Mouse (Mus musculus) brown adipose tissue, adult 24 weeks (tissue): ENCODE measurements at regions not wholly inside any gene's neighbourhood (a gene's known extent, or its start where the extent isn't known, plus 50 kb on each side); places are given as distances from the start of the nearest gene placed in this dataset.
"Not testable (repeated sequence)": the region's sequence is repeated elsewhere in the genome, so short reads cannot be mapped to it uniquely, and the experiment has no call there.

Experiments
- H3K27ac ChIP-seq: fragments of 200-500 bp; replicated peaks from 2 replicates; pipeline ENCODE4 v1.5.1; 2012; ENCODE audit warnings: low read depth, mild to moderate bottlenecking, low read length
- H3K4me1 ChIP-seq: fragments of 200-500 bp; 2 replicates; pipeline ENCODE4 v1.6.1; 2012; ENCODE audit warnings: low read length, mixed read lengths; ENCODE audit not compliant: control insufficient read depth, insufficient read depth, insufficient read length
- H3K4me3 ChIP-seq: fragments of 200-500 bp; 2 replicates; pipeline ENCODE4 v1.5.1; 2012; ENCODE audit warnings: low read depth, mild to moderate bottlenecking, low read length, moderate library complexity; ENCODE audit not compliant: insufficient read depth

DNA sequence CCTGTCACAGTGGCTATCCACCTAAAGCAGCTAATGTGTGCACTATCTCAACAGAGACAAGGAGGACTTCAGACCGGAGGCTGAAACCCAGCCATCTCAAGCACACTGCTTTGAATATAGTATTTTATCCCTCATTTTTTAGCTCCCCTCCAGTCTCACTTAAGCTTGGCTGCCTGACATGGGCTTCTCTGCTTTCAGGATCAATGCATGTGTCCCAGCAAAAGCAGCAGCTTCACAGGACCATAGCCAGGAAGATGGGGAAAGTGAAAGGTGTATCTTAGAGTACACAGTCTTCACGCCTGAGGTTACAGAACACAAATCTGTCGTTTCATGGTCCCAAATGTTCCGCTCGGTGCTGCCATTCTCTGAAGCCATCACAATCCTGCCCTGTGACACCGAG is 176.7 kb upstream of the Klf14 start:
- Histone ChIP-seq H3K4me1 (peaks cover 14% of the 10 kb centered on the region), H3K27ac (no peak overlapping the region), H3K4me3 (no peak overlapping the region)

DNA sequence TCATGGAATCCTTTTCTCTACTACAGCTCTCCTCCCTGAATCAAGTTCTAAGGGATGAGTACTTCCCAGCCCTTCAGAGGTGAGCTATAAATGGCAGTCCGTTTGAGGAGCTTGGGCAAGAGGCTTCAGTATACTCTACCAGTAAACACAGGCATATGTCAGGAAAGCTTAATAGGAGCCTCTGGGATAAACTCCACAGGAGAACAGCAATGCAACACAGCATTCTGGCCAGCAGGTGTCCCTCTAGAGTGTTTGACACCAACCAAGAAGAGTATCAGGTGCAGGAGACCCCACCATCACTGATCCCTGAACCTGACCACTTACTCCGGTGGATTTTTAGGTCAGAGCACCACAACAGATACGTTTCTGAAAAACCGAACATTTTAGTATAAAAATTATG is 178.0 kb upstream of the Klf14 start:
- Histone ChIP-seq H3K27ac (no peak overlapping the region), H3K4me1 (peaks cover 14% of the 10 kb centered on the region), H3K4me3 (no peak overlapping the region)

DNA sequence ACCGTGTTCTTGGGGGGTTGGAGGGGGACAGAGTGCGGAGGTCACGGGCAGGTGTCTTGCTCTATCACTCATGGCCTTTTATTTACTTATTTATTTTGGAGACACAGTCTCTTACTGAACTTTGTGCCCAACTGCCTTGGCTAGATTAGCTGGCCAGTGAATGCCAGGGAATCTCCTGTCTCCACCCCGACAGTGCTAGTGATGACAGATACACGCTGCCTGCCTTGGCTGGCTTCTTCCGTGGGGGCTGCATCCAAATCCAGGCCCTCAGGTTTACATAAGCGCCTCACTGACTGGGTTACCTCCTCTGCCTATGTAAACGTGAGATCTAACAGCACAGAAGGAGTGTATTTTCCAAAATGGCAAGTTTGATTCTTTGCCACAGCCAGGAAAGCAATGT is 178.5 kb upstream of the Klf14 start:
- Histone ChIP-seq H3K27ac (no peak overlapping the region), H3K4me1 (peaks cover 14% of the 10 kb centered on the region)

DNA sequence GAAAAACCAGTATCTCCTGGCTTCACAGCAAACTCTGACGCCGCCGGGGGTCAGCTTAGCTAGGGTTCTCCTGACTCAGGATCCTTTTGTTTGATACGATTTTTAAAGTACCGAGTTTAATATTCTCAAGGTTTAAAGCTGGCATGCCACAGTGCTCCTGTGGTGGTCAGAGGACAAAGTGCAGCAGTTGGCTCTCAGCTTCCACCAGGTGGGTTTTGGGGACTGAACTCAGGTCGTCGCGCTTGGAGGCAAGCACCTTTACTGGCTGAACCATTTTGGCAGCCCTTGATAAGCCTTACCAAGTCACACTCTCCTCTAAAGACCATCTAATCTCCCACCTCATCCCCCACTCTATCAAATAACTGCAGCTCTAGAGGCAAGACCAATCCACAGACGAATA is 181.1 kb upstream of the Klf14 start:
- Histone ChIP-seq H3K4me3 (no peak overlapping the region), H3K4me1 (peaks cover 2% of the 10 kb centered on the region; the same call in 1 of the 2 replicates), H3K27ac (no peak overlapping the region)

More for the DNA sequence above, 178.5 kb upstream of the Klf14 start:
- no peak overlapping the region for H3K4me3 ChIP-seq

DNA sequence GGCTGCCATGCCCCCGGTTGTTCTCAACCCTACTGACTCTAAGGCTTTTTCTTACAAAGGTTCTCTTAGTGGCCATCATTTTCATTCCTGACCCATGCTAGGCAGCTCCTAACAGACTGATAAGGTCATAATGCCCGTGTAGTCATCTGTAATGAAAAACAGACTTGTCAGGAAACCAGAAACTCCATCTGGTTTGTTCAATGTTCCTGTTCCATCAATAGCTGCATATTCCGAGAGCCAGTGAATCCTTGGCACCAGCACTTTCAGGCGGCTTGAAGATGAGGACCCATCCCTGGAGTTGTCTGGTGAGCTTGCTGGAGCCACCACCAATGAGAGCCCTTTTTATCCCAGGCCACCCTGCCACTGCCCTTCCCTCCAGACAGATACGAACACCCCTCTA is 181.7 kb upstream of the Klf14 start:
- no peaks in the 10 kb centered on the region for H3K4me1 ChIP-seq
- H3K27ac ChIP-seq = no peak overlapping the region
- no peak overlapping the region for H3K4me3 ChIP-seq

DNA sequence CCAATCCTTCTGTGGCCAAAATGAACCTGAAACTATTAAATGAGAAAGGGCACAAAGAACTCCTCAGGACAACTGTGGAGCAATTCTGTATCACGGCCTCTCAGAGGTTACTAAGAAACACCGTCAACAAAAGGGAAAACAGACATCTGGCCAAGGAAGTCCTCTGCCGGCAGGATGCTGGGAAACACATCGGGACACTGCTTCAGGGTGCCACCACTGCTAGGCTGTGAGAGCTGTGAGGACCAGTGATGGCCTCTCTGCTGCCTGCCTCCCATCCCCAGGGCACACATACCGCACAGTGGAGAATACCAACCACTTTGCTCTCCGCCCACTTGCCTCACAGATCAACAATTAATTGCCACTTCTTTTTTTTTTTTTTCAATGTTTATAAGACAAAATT is 182.6 kb upstream of the Klf14 start:
- H3K4me1 ChIP-seq = no peaks in the 10 kb centered on the region; the same call in 1 of the 2 replicates
- H3K27ac ChIP-seq = 0 out of 2 replicates have a peak overlapping the region, but pooled peaks have one; percentile 10
- H3K4me3 ChIP-seq = no peak overlapping the region

DNA sequence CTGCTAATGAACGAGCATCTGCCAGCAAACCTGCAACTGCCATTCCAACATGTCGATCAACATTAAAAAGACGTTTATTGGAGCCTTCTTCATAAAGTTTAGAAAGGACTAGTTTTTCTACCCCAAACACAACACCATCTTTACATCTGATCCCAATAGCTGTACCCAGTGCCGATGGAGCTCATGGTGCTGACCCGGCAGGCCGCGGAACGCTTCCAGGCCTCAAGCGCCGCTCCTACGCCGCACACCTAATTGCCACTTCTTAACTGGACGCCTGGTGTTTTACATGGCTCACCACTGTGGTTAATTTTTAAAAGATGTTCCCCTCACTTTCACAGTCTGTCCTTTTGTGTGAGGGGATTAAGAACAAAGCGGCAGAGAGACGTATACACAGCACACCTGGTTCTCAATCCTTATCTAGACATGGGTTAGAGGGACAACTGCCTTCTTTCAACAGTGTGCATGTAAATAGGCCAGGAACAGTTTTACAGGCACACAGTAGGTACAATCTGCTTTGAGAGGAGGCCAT is 183.7 kb upstream of the Klf14 start:
- not testable (repeated sequence) for H3K4me1 ChIP-seq, H3K27ac ChIP-seq, H3K4me3 ChIP-seq

DNA sequence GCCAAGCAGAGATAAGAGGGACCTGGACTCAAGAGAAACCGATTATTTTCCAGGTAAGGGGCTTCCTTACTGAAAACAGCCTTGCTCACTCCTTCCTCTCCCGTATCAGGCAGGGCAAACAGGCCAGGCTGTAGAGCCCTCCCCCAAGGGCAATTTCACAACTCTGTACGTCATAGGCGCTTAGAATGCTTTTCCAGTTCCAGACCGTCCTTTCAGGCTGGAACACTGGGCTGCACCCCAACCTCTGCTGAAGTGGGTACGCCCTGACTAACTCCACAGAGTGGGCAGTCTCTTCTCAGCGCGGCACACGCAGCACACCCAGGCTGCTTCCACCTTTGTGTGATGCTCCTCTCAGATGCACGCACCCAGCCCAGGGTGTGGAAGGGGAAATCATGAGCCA is 186.8 kb upstream of the Klf14 start:
- 0 out of 2 replicates have a peak overlapping the region, but pooled peaks have one; percentile 33 for H3K27ac ChIP-seq
- H3K4me1 ChIP-seq = peaks cover 9% of the 10 kb centered on the region
- H3K4me3 ChIP-seq = no peak overlapping the region

DNA sequence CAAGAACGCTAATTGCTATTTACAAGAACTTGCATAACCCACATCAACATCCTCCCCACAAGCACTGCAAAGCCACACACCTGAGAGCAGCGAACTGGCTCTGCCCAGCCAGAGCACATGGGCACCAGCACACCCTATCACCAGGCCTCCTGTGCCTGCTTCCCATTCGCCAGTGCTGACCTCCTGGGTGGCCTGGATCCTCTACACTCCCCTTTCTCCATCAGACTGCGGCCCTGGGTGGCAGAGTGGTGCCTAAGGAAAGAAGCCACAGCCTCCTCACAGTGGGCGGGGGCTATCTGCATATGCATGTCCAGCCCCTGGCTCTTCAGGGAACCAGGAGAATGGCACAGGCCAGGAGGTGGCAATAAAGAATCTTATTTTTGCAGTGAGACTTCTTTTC is 187.9 kb upstream of the Klf14 start:
- Histone ChIP-seq H3K4me1 (peaks cover 10% of the 10 kb centered on the region), H3K4me3 (no peak overlapping the region), H3K27ac (no peak overlapping the region)

DNA sequence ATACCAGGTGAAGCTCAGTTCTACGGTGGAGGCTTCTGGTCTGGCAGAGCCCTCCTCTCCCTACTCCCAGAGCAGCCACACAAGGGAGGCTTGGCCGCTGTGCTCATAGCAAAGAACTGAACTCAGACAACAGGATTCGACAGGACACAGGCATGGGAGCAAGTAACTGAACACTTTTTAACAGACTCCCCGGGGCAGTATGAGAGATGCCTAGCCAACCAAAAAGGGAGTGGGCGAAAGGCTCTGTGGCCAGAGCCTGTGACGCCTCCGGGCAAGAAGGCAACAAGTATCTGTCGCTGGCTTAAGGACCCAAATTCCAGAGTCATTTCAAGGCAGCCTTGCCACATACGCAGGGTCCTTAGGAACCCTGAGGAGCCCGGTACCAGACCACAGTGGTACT is 188.8 kb upstream of the Klf14 start:
- 0 out of 2 replicates have a peak overlapping the region, but pooled peaks have one; percentile 4 for H3K27ac ChIP-seq
- no peak overlapping the region for H3K4me3 ChIP-seq
- peaks cover 10% of the 10 kb centered on the region for H3K4me1 ChIP-seq

DNA sequence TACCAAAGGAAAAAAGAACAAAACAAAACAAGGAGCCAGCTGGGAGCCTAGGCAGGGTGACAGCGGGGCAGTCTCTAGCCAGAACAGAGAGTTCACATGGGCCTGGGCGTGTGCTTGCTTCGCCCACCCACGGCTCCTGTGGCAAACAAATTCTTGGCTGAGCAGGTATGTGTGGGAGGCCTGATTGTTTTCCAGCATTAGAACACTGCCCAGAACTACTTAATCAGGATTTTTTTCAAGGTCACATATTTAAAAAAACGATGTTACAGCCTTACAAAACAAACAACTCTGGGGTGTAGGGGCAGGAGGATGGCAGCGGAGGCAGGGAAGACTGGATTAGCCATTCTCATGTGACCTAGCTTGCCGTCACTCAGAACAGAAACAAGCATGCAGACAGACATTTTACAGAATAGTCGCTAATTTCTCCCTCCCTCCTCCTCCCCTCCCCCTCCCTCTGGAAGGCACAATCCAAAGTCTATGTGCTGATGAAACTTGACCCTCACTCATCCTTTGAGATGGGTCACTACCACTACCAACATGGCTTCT is 189.5 kb upstream of the Klf14 start:
- peaks cover 10% of the 10 kb centered on the region for H3K4me1 ChIP-seq
- H3K4me3 ChIP-seq = no peak overlapping the region
- H3K27ac ChIP-seq = 0 out of 2 replicates have a peak overlapping the region, but pooled peaks have one; percentile 4

DNA sequence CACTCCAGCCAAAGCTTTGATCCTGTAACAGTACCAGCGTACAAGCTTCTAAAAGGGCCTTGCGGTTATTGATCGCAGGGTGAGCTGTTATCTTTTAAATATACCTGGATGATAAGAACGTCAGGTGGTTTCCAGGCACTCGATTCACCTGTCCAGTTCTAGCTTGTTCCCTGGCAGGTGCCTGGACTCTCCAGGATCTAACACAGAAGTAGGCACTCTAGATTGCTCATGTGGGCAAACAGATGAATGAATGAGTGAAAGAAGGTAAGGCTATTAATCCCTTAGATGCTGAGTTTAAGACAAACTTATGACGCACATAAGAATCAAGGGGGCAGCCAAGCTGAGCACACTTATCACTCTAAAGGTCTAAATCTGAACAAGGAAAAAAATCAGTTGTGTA is 190.3 kb upstream of the Klf14 start:
- H3K27ac ChIP-seq = no peak overlapping the region
- no peak overlapping the region for H3K4me3 ChIP-seq
- H3K4me1 ChIP-seq = peaks cover 10% of the 10 kb centered on the region

DNA sequence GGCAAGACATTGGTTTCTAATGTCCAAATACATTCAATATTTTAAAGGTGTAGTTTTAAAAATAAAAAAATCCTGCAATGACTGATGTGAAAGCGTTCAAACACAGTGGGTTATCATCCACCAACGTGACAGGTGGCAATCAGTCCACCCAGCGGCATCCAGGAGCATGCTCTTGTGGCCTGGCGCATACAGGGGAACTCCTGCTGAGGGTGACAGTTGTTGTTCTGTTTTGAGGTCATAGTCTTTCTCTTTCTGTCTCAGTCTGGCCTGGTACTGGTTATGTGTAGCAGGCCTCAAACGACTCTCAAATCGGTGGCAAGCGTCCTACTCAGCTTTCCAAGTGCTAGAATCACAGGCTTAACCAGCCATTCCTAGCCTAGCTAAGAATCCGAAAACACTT is 191.5 kb upstream of the Klf14 start:
- no peak overlapping the region for H3K27ac ChIP-seq
- no peak overlapping the region for H3K4me3 ChIP-seq

DNA sequence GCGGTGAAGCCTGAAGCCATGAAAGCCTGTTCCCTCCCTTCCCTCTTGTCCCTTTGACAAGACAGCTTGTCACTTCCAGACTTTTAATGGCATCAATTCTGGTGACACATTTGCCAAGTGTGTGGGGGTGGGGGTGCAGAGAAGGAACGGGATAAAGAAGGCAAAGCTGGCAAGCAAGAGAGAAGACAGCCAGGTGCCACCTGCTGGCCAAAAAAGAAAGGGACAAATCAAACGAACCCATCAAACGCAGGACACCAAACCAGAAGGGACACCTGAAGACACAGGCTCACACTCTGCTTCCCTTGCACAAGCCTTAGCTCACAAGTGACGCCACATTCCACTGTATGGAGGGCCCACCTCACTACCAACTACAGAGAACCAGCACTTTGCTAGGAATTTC is 197.0 kb upstream of the Klf14 start:
- Histone ChIP-seq H3K27ac (no peak overlapping the region), H3K4me3 (no peak overlapping the region), H3K4me1 (peaks cover 18% of the 10 kb centered on the region)

More for the DNA sequence above, 191.5 kb upstream of the Klf14 start:
- peaks cover 10% of the 10 kb centered on the region for H3K4me1 ChIP-seq

DNA sequence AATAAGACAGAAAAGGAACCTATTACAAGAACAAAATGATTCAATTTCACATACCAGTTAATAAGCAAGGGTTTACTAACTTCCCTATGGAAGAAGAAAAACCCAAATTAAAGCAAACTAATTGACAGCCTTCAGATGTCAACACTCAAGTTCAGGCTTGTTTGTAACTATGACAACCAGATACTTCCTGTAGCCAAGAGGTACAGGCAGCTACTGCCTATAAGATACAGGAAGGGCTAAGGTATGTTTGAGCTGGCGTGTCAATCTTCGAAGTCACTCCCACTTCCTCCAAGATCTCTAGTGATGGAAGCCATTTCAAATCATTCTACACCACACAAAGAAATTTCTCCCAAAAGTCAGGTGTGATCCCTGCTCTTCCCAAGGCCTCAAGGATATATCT is 198.1 kb upstream of the Klf14 start:
- Histone ChIP-seq H3K4me1 (peaks cover 18% of the 10 kb centered on the region), H3K27ac (no peak overlapping the region), H3K4me3 (no peak overlapping the region)

DNA sequence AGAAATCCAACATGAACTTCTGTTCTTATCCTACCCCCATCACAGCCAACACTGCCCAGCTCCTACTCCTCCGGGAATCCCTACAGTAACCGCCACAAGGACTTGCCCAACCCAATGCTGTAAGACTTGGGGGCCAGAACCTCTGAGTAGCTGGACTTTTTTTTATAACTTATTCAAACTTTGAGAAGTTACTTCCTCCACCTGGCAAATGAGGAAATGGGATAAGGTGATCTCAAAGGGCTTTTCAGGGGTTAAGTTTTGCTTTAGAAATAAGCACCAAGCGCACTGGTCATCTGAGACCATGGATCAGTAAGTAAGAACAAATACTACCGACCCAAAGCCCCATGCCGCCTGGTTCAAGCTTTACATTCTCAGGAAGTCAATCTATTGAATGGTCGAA is 198.6 kb upstream of the Klf14 start:
- Histone ChIP-seq H3K4me3 (no peak overlapping the region), H3K4me1 (peaks cover 18% of the 10 kb centered on the region), H3K27ac (no peak overlapping the region)
